Mouse (Mus musculus) kidney, adult 10 weeks (tissue): ENCODE data around the gene Atg4a. TPM values are rescaled to one million over a fixed set of nuclear protein-coding genes. Genes with fewer than 3 reads are reported as not detected.

Source experiments
- polyA plus RNA-seq: library from polyadenylated mRNA; stranded (reverse); fragments of 350-450 nt; fragmentation: Illumina TruSeq; extraction: RNeasy Lipid Tissue Mini Kit (QIAGEN cat#74804); gene quantifications from one replicate; pipeline ENCODE4 v1.2.3, GENCODE M21; 2014; ENCODE audit warnings: low read depth, low replicate concordance

The Atg4a gene
- polyA plus RNA-seq, result 58.7 TPM

DNA sequence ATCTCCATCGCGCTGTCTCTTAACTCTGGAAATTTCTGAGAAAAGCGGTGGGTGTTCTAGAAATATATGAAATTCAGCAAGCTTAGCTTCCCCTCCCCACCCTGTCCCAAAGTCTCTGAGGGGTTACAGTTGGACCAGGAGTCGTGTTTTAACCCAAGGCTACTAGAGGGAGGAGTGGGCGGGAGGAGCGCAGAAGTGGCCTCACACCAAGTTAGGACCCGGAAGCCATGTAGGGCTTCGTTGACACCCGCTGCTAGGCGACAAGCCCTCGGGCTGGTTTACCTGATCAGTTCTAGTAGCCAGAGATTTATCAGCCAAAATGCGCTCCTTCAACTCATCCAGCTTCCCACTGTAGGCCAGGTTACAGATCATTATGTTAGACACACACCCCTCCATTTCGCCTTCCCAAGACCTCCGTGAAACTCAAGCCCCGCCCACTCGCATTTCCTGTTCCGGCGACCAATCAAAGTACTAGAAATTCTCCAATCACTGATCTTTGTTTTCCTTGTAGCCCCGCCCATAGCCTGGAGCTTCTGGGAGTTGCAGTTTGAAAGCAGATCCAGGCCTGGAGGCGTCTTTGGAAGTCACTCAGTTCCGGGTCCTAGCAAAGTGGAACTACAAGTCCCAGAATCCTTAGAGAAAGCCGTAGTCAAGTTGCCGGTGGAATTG, at the start of gene Atg4a, which contains the start of gene Psmd10:
Atg4a (plus strand) TSS at position 636 of the 669 bp plus-strand sequence.
Psmd10 (minus strand) TSS at position 457 of the 669 bp plus-strand sequence.

DNA sequence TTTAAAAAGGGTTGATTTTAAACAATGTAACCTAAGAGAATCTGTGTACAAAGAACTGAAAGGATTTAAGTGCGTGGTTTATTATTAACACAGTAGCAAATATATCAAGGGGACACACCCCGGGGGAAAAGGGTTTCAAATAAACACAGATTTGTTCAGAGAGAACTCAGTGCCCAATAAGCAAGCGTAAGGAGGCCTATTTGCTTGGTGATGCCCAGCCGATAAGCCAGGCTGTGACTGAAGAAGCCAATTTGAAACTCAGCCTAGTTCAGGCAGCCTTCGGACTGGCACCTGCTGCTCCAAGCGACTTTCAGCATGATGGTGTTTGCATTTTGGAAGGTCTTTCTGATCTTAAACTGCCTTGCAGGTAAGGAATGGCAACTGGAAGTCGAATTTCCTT, 49.3 kb upstream of the Atg4a start, which contains the start of gene Vsig1:
Vsig1 (plus strand) TSS at position 249 of the 400 bp plus-strand sequence.

Other genes starting within 250 kb of the Atg4a start
- gene Tex13b, start 143.5 kb upstream of the Atg4a start, polyA plus RNA-seq, result not detected
- 0.77 TPM for gene Vsig1, start 49.3 kb upstream of the Atg4a start, polyA plus RNA-seq
- 47.3 TPM for gene Psmd10, start 179 bp upstream of the Atg4a start, polyA plus RNA-seq